Mouse (Mus musculus) layer of hippocampus, adult 11-12 months (tissue): ENCODE measurements around the gene Zfp319.
A peak's percentile ranks its signal among the peaks of the same experiment; 100 is the strongest.
"Not testable (repeated sequence)": the region's sequence is repeated elsewhere in the genome, so short reads cannot be mapped to it uniquely, and the experiment has no call there.

ENCODE experiments used
- DNase-seq: peaks from one replicate; pipeline ENCODE4 v3.0.0; 2022; ENCODE audit warnings: low spot score

The Zfp319 gene

GRCm38 (mm10) chr8:95331720-95332436 is at the start of gene Zfp319, which contains the start of gene Usb1:
TSS of gene Zfp319 (minus strand) at chr8:95331950.
TSS of gene Usb1 (plus strand) at chr8:95332284.
- DNase-seq = peak; percentile 91

- no peak for DNase-seq
These were observed 49.2 kb upstream of the Zfp319 start for GRCm38 (mm10) chr8:95380953-95381352.

- not testable (repeated sequence) for DNase-seq
These were observed 47.2 kb upstream of the Zfp319 start for GRCm38 (mm10) chr8:95378928-95379327.

DNA sequence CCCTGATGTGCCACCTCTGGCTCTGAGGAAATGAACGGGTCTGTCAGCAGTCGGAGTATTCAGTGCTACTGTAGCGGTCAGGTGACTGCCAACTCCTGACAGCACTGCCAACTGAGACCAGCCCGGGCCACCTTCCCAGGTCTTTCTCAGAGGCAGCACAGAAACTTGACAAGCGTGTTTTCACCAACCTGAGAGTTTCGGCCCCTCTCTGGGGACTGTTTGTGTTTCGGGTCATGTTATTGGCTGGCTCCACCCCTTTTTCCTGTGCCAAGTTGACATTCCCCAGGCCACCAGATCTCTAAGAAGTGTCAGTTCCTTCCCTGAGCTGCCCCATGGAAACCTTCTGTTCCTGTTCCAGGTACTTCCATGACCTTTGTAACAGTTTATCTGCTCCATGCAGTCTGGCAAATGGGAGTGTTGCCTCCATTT is 46.1 kb upstream of the Zfp319 start:
- DNase-seq = no peak

GRCm38 (mm10) chr8:95377101-95377500 is 45.4 kb upstream of the Zfp319 start:
- DNase-seq = no peak

DNA sequence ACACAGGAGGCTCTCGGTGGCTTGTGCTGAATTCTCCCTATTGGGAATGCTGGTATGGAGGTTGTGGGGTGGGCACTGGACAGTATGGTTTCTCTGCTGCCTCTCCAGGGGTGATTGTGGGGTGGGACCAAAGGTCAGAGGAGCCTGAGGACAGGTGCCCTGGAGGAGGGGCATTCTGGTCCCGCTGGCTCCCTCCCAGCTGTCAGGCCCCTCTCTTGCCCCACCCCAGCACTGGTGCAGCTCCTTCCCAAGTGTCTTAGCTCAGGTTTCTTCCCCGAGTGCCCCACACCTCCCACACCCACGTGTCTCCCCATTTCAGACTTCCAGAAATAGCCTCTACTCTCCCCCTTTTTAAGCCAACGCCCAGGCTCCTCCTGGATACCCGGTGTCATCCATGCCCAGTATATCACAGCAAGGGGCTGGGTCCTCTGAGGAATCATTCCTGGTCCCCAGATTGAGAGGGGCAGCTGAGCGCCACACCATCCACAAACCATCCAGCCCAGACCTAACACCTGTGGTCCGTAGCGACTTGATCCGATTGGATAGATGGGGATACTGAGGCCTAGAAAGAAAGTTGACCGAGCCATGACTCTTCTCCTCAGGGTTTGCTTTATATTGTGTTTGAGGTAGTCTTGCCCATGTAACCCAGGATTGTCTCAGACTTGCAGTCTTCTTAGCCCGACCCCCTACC is 44.7 kb upstream of the Zfp319 start:
- no peak for DNase-seq

- no peak for DNase-seq
These were observed 43.7 kb upstream of the Zfp319 start for GRCm38 (mm10) chr8:95375374-95375930.

DNA sequence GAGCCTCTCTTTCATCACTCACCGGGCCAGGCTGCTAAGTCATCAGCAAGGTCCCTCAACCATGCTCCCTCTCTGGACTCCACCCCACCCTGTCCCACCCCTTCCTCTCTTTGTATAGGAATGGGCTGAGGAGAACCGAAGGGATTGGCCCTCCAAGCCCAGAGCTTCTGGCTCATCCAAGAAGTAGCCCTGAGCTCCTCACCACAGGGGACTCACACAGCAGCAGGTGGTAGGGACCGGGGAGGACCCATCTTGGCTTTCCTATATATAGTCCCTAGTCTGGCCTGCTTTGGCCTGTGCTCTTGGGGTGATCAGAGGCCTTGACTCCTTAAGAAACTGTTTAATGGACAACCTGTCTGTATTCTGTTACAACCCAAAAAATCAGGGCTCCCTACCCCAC is 42.7 kb upstream of the Zfp319 start:
- no peak for DNase-seq

GRCm38 (mm10) chr8:95373389-95374002 is 41.7 kb upstream of the Zfp319 start:
- no peak for DNase-seq

GRCm38 (mm10) chr8:95369581-95370326 is 38.0 kb upstream of the Zfp319 start:
- no peak for DNase-seq

DNA sequence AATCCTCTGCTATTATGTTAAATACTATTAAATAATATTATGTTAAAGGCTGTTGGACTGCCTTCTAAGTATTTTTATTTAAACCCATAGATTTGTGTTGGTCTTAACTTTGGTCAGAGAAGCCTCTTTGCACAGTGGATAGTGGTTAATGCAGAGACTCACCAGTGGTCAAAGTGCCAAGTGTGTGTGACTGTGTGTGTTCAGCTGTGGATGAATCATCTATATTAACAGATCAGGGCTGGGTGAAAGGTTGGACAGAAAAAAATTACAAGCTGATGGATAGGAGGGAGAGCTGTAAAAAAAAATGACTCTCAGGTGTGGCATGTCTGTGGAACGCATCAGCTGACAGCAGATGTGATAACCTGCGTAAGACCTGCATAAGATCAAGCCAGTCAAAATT is 32.1 kb upstream of the Zfp319 start:
- DNase-seq = no peak

- DNase-seq = no peak
These were observed 30.5 kb upstream of the Zfp319 start for GRCm38 (mm10) chr8:95362272-95362671.

GRCm38 (mm10) chr8:95361016-95361341 is 29.2 kb upstream of the Zfp319 start:
- DNase-seq = no peak

- no peak for DNase-seq
These were observed 28.6 kb upstream of the Zfp319 start for GRCm38 (mm10) chr8:95360181-95361015.

- DNase-seq = no peak
These were observed 27.0 kb upstream of the Zfp319 start for GRCm38 (mm10) chr8:95358550-95359411.

- no peak for DNase-seq
These were observed 22.9 kb upstream of the Zfp319 start for GRCm38 (mm10) chr8:95354606-95355005.

DNA sequence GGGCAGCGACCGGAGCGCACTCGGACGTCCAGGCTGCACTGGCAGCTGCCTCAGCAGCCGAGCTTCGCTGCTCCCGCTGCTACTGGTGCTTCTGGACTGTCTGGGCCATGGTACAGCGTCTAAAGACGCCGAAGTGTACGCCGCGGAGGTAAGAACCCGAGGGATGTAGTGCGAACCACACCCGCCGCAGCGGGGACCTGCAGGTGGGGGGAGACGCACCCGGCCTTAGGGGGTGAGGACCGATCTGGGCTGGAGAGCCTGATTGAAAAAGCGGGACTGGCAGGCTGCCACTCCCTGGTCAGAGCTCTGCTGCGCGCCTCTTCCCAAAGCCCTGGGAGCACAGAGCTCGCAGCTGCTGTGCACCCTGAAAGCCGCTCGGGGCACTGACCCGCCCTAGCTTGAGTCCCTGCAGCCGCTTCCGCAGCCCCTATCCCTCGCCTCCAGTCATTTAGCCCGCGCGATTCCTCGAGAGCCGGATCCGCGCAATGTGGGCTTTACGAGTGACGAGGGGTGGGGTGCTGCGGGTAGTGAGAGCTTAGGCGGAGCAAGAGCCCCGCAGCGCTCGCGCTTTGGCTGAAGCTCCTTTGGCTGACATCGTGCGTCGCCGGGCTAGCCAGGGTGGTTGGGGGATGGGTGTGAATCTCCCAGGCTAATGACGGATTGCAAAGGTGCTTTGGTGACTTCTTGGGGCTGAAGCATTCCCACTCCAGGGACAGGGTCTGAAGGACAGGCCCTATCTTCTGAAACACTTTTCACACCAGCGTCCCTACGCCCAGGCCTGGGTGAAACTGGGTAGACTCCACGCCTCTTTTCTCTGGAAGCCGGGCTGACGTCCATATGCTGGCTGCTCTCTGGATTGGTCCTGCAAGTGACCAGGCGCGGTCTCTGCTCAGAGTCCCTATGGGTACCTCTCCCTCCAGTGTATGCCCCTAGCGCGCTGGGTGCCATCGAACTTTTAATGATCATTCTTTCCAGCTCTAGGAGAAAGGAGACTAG is 21.4 kb upstream of the Zfp319 start:
- no peak for DNase-seq

GRCm38 (mm10) chr8:95352151-95352870 is 20.6 kb upstream of the Zfp319 start, which contains the start of gene Mmp15:
TSS of gene Mmp15 (plus strand) at chr8:95352268.
- DNase-seq = peak; percentile 62
